Mouse (Mus musculus): ENCODE results near the gene Prrx2.

DNA sequence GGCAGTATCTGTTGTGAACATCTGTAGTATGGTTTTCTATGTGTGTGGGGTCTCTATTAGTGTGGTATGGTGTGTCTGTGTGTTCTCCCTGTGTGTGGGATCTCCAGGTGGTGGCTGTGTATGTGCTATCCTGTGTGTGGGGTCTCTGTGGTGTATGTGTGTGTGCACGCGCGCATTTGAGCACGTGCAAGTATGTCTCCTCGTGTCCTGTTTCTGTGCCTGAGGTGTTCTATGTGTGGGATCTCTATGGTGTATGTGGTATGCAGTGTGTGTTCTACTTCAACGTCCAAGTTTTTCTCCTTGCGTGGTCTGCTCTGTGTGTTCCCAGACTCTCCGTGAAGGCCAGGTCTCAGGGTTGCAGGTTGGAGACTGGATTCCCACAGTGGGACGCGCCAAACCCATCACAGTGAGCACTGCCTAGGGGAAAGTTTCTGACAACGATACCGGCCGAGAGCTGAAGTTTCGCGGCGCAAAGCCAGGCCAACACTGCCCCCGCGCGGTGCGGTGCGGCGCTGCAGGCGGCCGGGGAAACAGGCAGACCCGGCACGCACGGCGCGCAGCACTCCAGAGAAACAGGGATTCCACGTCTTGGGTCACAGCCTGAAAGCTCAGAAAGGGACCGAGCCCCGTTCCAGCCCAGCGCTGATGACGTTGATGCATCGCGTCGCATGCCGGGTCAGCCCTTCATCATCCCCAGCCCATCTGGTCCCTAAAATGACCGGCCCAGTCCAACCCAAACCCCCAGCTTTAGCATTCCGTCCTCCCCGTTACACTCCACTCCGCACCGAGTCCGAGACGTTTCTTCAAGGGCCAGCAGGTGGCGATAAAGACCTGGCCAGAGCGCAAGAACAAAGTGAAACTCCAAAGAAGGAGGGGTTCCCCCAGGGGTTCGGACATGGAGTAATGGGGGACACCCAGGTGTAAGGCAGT lies 40.3 kb upstream of the Prrx2 start:
- TF ChIP-seq GATA1 (IDR thresholded peaks at IDR 0.05; ENCODE audit: borderline replicate concordance, low read length) (no peak), FLI1 (IDR thresholded peaks at IDR 0.05; ENCODE audit: low read length) (no peak)

Data from megakaryocyte, embryonic 14.5 days (primary cell).